Mouse (Mus musculus): ENCODE results near the gene Mthfd1l.

Gene Mthfd1l

GRCm38 (mm10) chr10:3978326-3978725, 5.4 kb downstream of the Mthfd1l start:
- no peak for DNase-seq (ENCODE audit: low spot score in 2 of 2)

- peak in 1 of 2 experiments; percentile 47 for DNase-seq (ENCODE audit: low spot score in 2 of 2)
Observed at GRCm38 (mm10) chr10:3978792-3979488, 6.0 kb downstream of the Mthfd1l start.

GRCm38 (mm10) chr10:3980231-3980630, 7.3 kb downstream of the Mthfd1l start:
- DNase-seq (ENCODE audit: low spot score in 2 of 2), result no peak

- DNase-seq (ENCODE audit: low spot score in 2 of 2), result no peak
Observed at GRCm38 (mm10) chr10:3990295-3990883, 17.5 kb downstream of the Mthfd1l start.

GRCm38 (mm10) chr10:3993365-3994102, 20.6 kb downstream of the Mthfd1l start:
- peak in 1 of 2 experiments; percentile 41 for DNase-seq (ENCODE audit: low spot score in 2 of 2)

- DNase-seq (ENCODE audit: low spot score in 2 of 2), result peak in 1 of 2 experiments; percentile 41
Observed at GRCm38 (mm10) chr10:3995277-3995676, 22.4 kb downstream of the Mthfd1l start.

GRCm38 (mm10) chr10:3996170-3996876, 23.4 kb downstream of the Mthfd1l start:
- DNase-seq (ENCODE audit: low spot score in 2 of 2), result peak; percentile 64 to 77

GRCm38 (mm10) chr10:3997851-3998426, 25.0 kb downstream of the Mthfd1l start:
- DNase-seq (ENCODE audit: low spot score in 2 of 2), result no peak

- no peak for DNase-seq (ENCODE audit: low spot score in 2 of 2)
Observed at GRCm38 (mm10) chr10:4002711-4003110, 29.8 kb downstream of the Mthfd1l start.

- DNase-seq (ENCODE audit: low spot score in 2 of 2), result no peak
Observed at GRCm38 (mm10) chr10:4005191-4005590, 32.3 kb downstream of the Mthfd1l start.

GRCm38 (mm10) chr10:4006296-4007015, 33.5 kb downstream of the Mthfd1l start:
- no peak for DNase-seq (ENCODE audit: low spot score in 2 of 2)

GRCm38 (mm10) chr10:4022628-4023303, 49.8 kb downstream of the Mthfd1l start:
- DNase-seq (ENCODE audit: low spot score in 2 of 2), result no peak

GRCm38 (mm10) chr10:4026616-4027015, 53.7 kb downstream of the Mthfd1l start:
- DNase-seq (ENCODE audit: low spot score in 2 of 2), result no peak

GRCm38 (mm10) chr10:4027466-4027865, 54.5 kb downstream of the Mthfd1l start:
- DNase-seq (ENCODE audit: low spot score in 2 of 2), result no peak

- DNase-seq (ENCODE audit: low spot score in 2 of 2), result no peak
Observed at GRCm38 (mm10) chr10:4028851-4029442, 56.0 kb downstream of the Mthfd1l start.

GRCm38 (mm10) chr10:4033761-4034160, 60.8 kb downstream of the Mthfd1l start:
- no peak for DNase-seq (ENCODE audit: low spot score in 2 of 2)

- no peak for DNase-seq (ENCODE audit: low spot score in 2 of 2)
Observed at GRCm38 (mm10) chr10:4036476-4036875, 63.6 kb downstream of the Mthfd1l start.

GRCm38 (mm10) chr10:4037066-4037465, 64.1 kb downstream of the Mthfd1l start:
- no peak for DNase-seq (ENCODE audit: low spot score in 2 of 2)

GRCm38 (mm10) chr10:4038576-4038975, 65.7 kb downstream of the Mthfd1l start:
- DNase-seq (ENCODE audit: low spot score in 2 of 2), result no peak

- no peak for DNase-seq (ENCODE audit: low spot score in 2 of 2)
Observed at GRCm38 (mm10) chr10:4041691-4042090, 68.8 kb downstream of the Mthfd1l start.

Data from spleen, postnatal 4 days (tissue).